Mouse (Mus musculus) heart, postnatal 0 days (tissue): ENCODE results near the gene Gm47841.

Experiments
- CTCF ChIP-seq: IDR thresholded peaks from 2 replicates; pipeline ENCODE4 v1.5.1; 2016; ENCODE audit warnings: antibody characterized with exemption, control low read depth, low read depth
- EP300 ChIP-seq: IDR thresholded peaks from 2 replicates; pipeline ENCODE4 v1.6.1; 2016; ENCODE audit warnings: antibody characterized with exemption, low read depth

GRCm38 (mm10) chr15:101081035-101081548 lies 33.9 kb upstream of the Gm47841 start:
- TF ChIP-seq CTCF (no peak), EP300 (no peak)
